In the genomic region with DNA sequence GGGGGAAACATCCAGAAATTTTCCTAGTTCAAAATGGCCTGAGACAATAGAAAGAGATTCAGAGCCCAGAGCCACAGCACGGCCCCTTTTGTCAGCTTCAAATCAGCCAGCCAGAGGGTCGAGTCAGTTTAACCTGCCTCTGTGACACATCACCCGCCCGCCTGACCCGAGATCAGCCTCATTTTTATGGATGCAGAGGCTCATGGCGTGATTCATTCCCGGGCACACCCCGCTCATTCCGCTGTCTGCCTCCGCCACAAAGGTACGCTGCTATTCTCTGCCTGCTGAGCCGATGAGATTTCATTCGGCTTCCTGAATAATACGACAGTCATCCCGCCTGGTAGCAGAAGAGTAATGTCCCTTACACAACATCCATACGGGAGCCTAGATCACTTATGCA, we compare ENCODE assay signal across 8 mouse cellular contexts.
A peak's percentile ranks its signal among the peaks of the same experiment; 100 is the strongest.
DNase-seq lines count a peak whose midpoint lies in the region; ATAC-seq and TF ChIP-seq lines count a peak whose summit lies in the region.

No protein-coding gene starts in this region.

- H3K27ac ChIP-seq in left cerebral cortex, adult 2 months = peak overlapping the region; percentile 81
- H3K27ac ChIP-seq in hindbrain, embryonic 15.5 days (replicated peaks) = peak overlapping the region; percentile 97
- H3K27ac ChIP-seq in midbrain, embryonic 13.5 days = peak overlapping the region; percentile 98

- intact Hi-C loops in left cerebral cortex, adult 2 months (cut with DNase I) = loop anchor here (2.0 to 10.0 kb wide), 2 partner anchors 104 to 112 kb away; no protein-coding TSS in a partner anchor
- intact Hi-C loops in left cerebral cortex, postnatal 10 days (cut with DNase I) = loop anchor here (2.0 kb wide), 1 partner anchor 76 kb away; no protein-coding TSS in a partner anchor

- no peaks in the 10 kb centered on the region for H3K36me3 ChIP-seq in hindbrain, embryonic 15.5 days
- no peaks in the 10 kb centered on the region for H3K36me3 ChIP-seq in midbrain, embryonic 13.5 days

- H3K4me1 ChIP-seq in hindbrain, embryonic 15.5 days (replicated peaks) = peaks cover 27% of the 10 kb centered on the region
- H3K4me1 ChIP-seq in midbrain, embryonic 13.5 days (replicated peaks) = peaks cover 47% of the 10 kb centered on the region

- H3K27me3 ChIP-seq in hindbrain, embryonic 15.5 days = no peaks in the 10 kb centered on the region
- no peaks in the 10 kb centered on the region for H3K27me3 ChIP-seq in midbrain, embryonic 13.5 days

- DNase-seq in left cerebral cortex, adult 2 months (ENCODE audit: extremely low spot score in 1 of 2, low spot score in 2 of 2) = peak; percentile 60 to 63
- no peak for DNase-seq in left cerebral cortex, postnatal 10 days (ENCODE audit: extremely low spot score in 1 of 2, low spot score in 2 of 2)
- DNase-seq in embryo, embryonic 9.5 days (ENCODE audit: extremely low spot score) = peak; percentile 65
- no peak for DNase-seq in spleen, postnatal 36 days (ENCODE audit: low spot score in 2 of 2)
- no peak for DNase-seq in T-cell, adult 2 months (ENCODE audit: low spot score)
- no peak for DNase-seq in lung, postnatal 36 days

- peak overlapping the region; percentile 62 for H3K4me2 ChIP-seq in hindbrain, embryonic 15.5 days
- H3K4me2 ChIP-seq in midbrain, embryonic 13.5 days (replicated peaks) = peak overlapping the region; percentile 58

- no peak for TF ChIP-seq CTCF in left cerebral cortex, adult 2 months (IDR thresholded peaks at IDR 0.05)

- H3K9ac ChIP-seq in hindbrain, embryonic 15.5 days = peak overlapping the region; percentile 45
- peak overlapping the region; percentile 73 for H3K9ac ChIP-seq in midbrain, embryonic 13.5 days (replicated peaks)

- WGBS in hindbrain, embryonic 15.5 days = 4% methylated on average over 16 of the region's 16 CpGs
- WGBS in midbrain, embryonic 13.5 days = 1% methylated on average over 16 of the region's 16 CpGs

- 0 out of 2 replicates have a peak, but pooled peaks have one; percentile 28 for ATAC-seq in hindbrain, embryonic 15.5 days (ENCODE audit: low FRiP score, low read depth)
- peak; percentile 75 for ATAC-seq in midbrain, embryonic 13.5 days

- no peaks in the 10 kb centered on the region for H3K9me3 ChIP-seq in hindbrain, embryonic 15.5 days
- no peaks in the 10 kb centered on the region for H3K9me3 ChIP-seq in midbrain, embryonic 13.5 days

- peak overlapping the region; percentile 27; the same call in 1 of the 2 replicates for H3K4me3 ChIP-seq in left cerebral cortex, adult 2 months
- peak overlapping the region; percentile 31 for H3K4me3 ChIP-seq in hindbrain, embryonic 15.5 days
- peak overlapping the region; percentile 30 for H3K4me3 ChIP-seq in midbrain, embryonic 13.5 days (replicated peaks)

Comparison
In these comparisons a context has a peak if more than half of its experiments do, and no peak if none do; other contexts are left out.
1. DNase-seq: peak in left cerebral cortex, adult 2 months (2 of 2) and embryo, embryonic 9.5 days (single experiment); none in left cerebral cortex, postnatal 10 days (0 of 2), spleen, postnatal 36 days (0 of 2), T-cell, adult 2 months (single experiment) and lung, postnatal 36 days (single experiment).
2. Peak in every context shown above with its lines, with median percentiles within 50 percentile points of each other: H3K27ac ChIP-seq and H3K4me3 ChIP-seq.